Mouse (Mus musculus) fibroblast of lung, adult 2 months (primary cell): ENCODE measurements at regions not wholly inside any gene's neighbourhood (a gene's known extent, or its start where the extent isn't known, plus 50 kb on each side); places are given as distances from the start of the nearest gene placed in this dataset.
"Not testable (repeated sequence)": the region's sequence is repeated elsewhere in the genome, so short reads cannot be mapped to it uniquely, and the experiment has no call there.

ENCODE experiments used
- DNase-seq: peaks from one replicate; pipeline ENCODE4 v3.0.0-alpha.2; 2011; ENCODE audit warnings: low read depth

DNA sequence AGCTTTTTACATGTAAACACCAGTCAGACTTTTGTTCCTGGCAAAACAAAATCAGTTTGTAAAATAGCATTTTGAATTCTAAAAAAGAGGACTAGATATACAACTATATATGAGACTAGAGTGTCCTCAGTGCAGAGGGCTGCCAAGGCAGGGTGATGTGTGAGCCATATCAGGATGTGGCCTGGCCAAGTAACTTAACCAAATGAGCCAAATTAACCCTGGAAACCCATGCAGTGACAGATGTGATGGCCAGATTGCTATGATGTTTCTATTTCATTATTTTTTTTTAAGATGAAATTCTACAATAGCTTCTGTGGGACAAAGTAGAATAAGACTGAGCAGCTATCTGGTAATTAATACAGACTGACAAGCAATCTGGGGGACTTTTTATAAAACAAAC is 181.8 kb downstream of the Nova1 start:
- no peak for DNase-seq

DNA sequence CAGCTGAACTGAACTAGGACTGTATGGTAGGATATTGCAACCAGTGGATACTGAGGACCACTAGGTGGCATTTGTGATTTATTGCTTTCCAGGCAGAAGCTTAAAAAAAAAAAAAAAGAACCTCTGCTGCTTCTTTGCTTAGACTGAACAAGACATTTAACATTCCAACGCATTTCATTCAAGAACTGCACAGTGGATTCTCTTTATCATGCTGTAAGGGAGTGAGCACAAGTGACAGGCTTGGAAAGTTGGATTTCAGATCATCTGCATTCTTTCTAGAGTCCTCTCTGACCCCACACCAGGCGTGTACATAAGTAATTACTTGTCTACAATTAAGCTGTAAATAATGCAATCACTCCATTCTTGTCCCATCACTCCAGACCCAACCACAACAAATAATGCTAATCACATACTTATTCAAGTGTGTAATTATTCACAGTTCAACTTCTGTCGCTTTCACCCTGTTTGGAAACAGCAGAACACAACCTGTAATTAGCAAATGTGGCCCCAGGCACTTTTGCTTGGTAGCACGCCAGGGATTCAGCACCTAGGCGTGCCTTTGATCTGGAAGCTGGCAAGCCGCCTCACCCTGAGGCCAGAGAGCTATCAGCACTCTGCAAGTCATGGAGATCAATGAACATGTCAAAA is 183.5 kb downstream of the Nova1 start:
- peak; percentile 14 for DNase-seq

- no peak for DNase-seq
Measured at GRCm38 (mm10) chr12:46634771-46635124, 184.0 kb downstream of the Nova1 start.

DNA sequence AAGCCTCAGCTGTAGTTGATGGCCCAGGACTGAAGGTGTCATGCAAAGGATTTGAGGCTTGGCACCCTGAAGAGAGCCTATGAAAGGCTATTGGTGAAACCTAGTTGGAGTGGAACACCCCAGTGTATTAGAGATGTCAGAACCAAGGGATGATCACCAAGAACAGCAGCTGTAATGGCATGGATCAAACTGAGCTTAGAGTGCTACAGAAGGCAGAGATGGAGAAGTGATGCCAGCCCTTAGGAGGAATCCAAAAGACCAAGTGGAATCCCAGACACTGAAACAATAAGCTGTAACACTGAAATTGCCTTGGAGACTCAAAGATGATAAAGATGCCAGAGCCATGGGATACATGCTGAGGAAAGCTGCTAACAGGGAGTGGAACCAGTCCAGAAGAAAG is 186.3 kb downstream of the Nova1 start:
- DNase-seq: not testable (repeated sequence)

DNA sequence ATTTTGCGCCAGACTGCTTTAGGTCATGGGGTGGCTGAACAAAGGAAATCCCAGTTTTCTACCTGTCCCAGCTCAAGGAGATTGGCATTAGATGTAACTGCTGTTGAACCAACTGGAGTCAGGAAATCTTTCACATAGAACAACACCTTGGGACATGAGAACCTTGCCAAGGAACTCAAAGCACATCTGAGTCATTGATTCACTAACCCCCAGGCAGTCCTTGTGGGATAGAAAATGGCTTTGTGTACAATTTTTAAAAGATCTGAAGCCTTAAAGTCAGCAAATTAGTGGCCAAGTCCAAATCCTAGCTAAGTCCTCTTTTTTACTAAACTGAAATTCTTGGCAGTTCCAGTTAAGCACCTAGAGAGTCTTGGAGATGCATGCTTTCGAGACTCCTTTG is 191.4 kb downstream of the Nova1 start:
- DNase-seq: no peak

- no peak for DNase-seq
Measured at GRCm38 (mm10) chr12:46611439-46611838, 207.3 kb downstream of the Nova1 start.

DNA sequence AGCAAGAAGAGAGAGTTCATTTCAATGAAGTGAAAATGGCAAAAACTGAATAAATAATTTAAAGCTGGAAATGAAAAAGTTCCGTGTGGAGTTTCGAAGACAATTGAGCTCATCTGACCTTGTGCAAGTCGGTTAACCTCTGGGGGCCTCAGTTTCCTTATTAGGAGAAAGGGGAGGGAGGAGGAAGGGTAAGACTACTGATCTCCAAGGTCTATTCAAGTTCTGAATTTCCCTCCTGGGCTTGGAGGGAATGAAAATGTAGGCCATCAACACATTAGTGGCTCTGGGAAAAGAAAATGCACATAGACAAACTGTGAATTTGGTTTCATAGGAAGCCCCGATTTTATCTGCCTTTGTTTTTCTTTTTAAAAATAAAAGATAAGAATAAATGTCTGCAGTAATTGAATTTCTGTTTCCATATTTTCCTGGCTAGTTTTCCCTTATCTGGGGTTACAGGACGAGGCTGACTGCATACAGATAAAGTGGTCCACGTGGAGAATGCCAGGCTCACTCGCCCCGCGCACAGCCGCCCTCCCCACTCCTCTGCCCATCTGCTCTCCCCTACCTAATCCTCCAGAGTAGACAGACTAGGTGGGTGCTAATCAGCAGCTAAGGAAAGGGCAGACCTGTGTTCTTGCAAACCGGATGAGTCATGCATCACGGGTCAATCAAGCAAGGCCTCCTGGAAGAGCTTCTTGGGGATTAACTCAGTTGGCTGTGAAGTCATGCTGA is 209.0 kb downstream of the Nova1 start:
- DNase-seq: no peak

- DNase-seq: no peak
Measured at GRCm38 (mm10) chr12:46608290-46608910, 210.3 kb downstream of the Nova1 start.

- no peak for DNase-seq
Measured at GRCm38 (mm10) chr12:46597200-46597599, 221.5 kb downstream of the Nova1 start.

- no peak for DNase-seq
Measured at GRCm38 (mm10) chr12:46568665-46569064, 250.1 kb downstream of the Nova1 start.

DNA sequence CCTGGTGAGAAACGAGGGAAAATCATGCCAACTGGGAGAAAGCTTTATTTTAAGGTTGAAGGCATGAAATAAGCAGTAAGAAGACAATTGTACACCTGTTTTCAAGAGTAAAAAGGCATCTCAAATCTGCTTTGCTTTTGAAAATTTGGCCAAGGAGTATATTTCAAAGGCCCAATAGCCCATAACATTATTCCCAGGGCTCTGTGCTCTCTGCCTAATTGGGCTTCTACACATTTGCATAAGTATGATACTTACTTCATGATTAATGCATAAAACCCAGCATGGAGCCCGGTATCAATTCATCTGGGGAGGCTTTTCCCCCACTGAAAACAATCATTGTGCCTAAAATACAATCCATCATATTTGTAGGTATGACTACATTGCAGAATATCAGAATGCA is 252.4 kb downstream of the Nova1 start:
- DNase-seq: no peak

DNA sequence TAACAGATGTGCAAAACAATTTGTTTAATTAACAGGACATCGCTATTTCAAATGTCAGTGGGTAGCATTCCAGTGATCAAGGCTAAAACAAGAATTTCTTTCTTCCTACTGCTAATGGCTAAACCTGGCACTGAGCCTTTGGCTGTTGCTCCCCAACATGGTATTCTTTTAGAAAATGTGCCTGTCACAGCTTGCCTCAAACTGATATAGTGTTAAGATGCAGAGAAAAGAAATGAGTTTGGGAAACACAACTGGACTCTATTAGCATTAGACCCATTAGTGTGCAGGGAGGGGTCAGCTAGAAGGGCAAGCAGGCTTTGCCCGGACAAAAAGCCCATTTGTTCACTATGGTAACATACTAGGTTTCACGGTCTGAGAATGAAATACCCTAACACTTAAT is 297.8 kb downstream of the Nova1 start:
- DNase-seq: no peak

GRCm38 (mm10) chr12:46507829-46508228 is 310.9 kb downstream of the Nova1 start:
- DNase-seq: no peak

- DNase-seq: no peak
Measured at GRCm38 (mm10) chr12:46492465-46492864, 326.3 kb downstream of the Nova1 start.

DNA sequence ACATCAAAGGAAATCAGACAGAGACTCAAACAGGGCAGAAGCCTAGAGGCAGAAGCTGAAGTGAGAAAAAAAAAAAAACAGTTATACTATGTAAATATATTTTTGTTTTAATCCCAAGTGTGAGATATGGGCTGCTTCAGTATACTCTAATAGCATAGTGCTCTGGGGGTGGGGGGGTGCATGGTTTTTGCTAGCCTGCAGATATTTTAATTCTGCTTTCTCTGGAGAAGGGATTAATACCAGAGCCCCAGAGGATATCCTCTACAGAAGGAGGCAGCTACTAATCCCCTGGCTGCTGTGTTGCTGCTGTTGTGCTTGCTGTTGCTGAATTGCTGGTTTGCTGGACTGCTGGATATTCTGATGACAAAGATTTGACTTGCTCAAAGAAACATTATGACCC is 367.8 kb downstream of the Nova1 start:
- DNase-seq: no peak

DNA sequence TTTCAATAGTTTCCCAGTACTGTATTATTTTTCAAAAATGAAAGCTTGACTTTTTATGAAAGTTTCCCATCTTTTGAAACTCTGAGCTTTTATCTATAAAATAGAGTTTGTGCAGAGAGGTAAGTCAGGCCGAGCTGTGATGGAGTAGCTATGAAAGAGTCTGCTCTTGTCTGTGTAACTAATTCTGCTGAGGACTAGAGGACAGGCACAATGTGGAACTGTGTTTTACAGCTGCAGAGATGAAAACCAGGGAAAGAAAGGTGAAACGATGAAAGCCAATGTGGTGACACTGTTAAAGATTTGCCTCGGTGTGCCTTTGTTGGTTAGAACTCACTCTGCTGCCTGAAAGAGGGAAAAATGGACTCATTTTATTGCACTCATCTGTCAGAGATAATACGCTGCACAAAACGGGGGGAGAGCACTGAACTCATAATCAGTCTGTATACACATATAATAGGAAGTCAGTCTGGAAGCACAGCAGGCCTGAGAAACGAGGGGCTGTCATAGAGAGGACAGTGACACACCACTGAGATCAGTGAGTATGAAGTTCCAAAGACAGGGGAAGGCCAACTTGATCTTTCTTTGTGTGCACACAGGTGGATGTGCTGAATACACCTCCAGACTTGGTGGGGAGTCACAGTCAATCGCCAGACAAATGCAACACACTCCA is 373.9 kb downstream of the Nova1 start:
- DNase-seq: no peak

- DNase-seq: no peak
Measured at GRCm38 (mm10) chr12:46419591-46419990, 399.1 kb downstream of the Nova1 start.

DNA sequence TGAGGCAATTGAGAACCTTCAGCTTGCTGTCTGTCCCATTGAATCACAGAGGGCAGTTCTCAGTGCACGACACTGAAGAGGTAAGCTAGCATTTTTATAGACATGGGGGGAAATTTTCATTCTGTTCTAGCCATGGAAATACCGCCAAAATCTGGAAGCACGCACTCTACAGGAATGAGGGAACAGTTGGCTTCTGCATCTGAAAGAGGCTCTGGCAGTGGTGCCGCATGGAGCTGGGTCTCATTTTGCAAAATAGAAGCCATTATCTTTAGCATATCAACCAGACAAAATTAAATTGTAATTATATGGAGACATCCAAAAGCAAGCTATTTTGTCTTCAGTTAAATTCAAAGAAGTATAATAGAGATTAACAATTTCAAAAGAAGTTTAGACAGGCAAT is 399.7 kb downstream of the Nova1 start:
- no peak for DNase-seq

GRCm38 (mm10) chr12:46416765-46417404 is 401.8 kb downstream of the Nova1 start:
- DNase-seq: no peak

DNA sequence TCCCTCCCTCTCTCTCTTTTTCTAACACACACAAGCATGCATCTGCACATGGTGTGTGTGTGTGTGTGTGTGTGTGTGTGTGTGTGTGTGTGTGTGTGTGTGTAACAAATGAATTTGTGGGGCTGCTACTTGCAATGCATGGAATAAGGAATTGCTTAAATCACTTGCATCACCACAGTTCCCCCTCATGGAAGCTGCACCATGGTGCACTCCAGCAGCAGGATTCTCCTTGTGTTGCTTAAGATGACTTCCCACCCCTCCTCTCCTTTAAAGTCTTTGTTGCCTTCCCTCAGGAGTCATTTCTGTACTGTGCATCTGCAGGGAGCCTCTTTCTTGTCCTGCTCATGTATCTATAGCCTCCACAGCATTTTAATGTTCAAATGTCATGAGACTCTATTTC is 402.5 kb downstream of the Nova1 start:
- no peak for DNase-seq

GRCm38 (mm10) chr12:46405674-46406073 is 413.1 kb downstream of the Nova1 start:
- DNase-seq: no peak

- DNase-seq: no peak
Measured at GRCm38 (mm10) chr12:46399653-46399975, 419.1 kb downstream of the Nova1 start.
